Mouse (Mus musculus) ES-CJ7 (cell line): ENCODE data around the gene Gm11037.

ENCODE experiments used
- DNase-seq: peaks from one replicate; pipeline ENCODE4 v3.0.0; 2011; ENCODE audit warnings: low read depth, low spot score

Gm11037 gene

DNA sequence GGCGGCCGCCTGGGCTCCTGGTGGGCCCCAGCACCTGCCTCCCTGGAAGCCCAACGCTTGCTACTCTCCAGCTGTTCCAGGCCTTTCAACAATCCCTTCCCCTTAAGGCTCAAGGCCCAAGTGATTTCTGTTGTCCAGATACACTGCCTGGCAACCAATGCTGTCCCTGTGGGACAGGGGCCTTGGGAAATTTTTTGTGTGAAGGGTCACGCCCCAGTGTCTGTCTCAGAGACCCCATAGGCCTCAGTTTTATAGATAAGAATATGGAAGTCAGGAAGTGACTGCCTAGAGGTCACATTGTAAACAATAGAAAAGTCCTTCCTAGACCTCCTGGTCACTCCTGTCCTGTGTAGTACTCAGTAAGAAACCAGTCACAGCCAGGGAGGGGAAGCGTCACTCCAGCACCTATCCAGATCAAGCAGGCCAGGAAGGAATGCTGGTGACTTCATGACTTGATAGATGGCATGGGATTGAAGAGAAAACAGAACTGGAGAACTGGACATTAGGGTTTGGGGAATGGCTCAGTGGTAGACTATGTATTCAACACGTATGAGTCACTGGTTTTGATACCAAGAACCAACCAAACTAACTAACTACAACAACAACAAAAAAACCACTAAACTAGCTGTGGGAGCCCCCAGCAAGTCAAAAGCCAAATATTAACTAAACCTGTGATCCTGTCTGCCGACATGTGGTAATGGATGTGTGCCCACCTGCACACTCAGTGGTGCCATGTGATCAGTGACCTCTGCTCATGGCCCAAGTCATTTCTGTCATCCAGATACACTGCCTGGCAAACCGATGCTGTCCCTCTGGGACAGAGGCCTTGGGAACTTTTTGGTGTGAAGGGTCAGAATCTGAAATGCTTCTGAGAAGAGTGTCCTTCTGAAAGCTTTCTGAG lies 15.3 kb downstream of the Gm11037 start:
- DNase-seq, result no peak

GRCm38 (mm10) chr2:131149254-131149578 lies 15.9 kb downstream of the Gm11037 start:
- DNase-seq, result no peak

DNA sequence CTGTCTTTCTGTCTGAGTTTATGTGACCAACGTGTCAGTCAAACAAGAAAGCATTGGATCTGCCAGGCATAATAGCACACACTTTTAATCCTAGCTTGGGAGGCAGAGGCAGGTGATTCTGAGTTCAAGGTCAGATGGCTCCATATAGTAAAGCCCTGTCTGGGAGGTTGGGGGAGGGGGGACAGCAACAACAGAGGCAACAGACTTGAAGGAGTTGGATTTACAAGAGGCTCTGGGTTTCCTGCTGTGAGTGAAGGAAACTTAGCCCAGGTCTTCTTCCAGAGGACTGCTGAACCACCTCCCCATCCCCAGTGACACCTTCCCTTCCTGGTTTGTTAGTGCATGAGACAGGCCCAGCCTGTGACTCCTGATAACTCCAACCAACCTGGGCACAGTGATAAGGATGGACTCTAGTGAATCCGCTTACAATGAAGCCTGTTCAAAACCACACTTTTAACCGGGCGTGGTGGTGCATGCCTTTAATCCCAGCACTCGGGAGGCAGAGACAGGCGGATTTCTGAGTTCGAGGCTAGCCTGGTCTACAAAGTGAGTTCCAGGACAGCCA lies 19.0 kb downstream of the Gm11037 start:
- peak; percentile 94 for DNase-seq

DNA sequence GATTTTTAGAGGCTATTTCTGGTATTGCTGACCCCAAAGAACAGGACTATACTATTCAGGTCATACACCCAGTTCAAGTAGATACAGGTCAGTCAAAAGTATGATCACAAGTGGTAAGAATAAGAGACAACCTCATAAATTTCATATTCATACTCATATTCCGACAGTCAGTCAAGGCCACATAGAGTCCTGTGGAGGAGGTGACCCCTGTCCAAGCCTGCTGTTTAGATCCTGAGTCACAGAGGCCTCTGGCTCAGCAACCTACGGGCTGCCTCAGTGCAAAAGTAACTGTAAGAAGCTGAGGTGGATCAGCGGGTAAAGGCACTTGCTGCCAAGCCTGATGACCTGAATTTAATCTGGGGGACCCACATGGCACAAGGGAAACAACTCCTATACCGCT lies 20.7 kb downstream of the Gm11037 start:
- DNase-seq, result no peak

DNA sequence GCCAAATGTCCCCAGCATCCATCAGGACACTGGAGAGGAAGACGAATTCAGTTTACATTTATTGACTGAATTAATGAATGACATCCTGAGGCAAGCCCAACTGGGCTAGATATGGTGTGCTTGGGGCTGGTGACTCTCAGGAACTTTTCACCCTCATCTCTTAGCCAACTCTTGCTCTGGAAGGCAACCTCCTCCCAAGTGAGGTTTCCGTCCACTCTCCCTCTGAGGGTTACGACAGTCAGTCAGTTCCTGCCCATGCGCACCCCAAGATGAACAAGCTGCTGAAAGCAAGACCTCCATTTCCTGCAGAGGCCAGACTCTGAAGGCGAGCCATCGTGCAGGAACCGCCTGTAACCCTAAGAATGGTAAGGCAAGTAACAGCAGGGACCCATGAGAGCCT lies 23.7 kb downstream of the Gm11037 start:
- DNase-seq, result no peak

DNA sequence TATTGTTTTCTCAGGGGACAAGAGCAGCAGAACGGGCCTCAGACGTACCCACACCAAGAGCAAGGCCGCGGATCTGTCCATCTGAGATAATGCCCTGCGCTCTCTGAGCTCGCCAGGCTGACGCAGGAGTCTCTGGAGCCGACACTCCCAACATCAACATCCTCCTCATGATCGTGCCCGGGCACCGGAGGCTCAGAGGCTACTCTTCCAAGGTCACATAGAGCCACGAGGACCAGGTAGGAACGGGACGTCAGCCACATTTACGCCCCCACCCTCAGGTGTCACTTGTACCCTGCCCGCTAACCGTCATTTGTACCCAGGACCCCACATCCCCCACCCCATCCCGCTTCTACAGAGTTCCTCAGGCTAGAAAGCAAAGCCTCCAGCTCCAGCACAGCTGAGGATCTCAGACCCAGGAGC lies 26.2 kb downstream of the Gm11037 start:
- no peak for DNase-seq

DNA sequence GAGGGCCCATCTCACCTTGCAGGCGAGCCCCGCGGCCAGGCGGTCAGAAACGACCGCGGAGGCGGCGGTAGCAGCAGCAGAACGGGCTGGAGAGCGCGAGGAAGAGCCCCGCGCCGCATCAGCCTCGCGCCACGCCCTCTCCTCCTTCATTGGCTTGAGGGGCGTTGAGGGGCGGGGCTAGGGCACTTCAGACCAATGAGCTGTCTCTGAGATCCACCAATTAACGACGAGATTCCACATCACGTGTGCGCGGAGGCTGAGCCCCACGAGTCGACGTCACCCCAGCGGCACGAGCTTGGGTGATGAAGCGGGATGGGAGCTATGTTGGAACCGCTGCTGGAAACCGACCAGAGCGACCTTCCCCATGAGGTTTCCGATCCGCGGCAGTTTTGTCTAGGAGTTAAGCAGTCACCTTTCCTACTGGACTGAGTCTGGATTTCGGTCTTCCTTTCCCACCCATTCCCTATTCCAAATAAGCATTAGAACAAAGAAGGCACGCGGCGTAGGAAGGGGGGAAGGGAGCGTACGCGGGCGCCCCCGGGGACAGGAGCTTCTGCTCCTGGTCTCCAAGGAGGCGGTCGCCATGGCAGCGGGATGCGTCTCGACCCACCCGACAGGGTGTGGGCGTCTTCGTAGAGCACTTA lies 26.8 kb downstream of the Gm11037 start, which contains the start of gene 1700037H04Rik:
Gene 1700037H04Rik (minus strand): TSS at position 144 of the 644 bp plus-strand sequence.
- DNase-seq, result peak; percentile 100

DNA sequence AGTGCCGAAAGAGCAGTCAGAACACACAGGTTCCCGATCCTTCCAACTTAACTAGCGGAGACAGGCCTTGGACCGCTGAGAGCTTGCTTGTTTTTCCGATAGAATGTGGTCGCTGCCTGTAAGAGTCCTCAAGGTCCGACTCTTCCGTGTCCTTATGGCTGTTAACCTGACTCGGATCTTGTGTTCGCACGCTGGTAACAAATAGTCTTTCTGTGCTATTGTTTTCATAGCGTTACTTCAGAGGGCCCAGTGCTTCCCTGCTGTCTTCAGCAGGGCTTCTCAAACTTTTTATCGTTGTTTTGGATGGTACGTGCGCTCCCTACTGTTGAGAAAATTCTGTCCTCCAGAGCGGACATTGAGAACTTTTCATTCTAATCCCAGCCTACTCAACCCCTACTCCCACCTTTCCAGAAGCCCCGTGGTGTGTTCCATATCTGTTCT lies 27.4 kb downstream of the Gm11037 start:
- no peak for DNase-seq

DNA sequence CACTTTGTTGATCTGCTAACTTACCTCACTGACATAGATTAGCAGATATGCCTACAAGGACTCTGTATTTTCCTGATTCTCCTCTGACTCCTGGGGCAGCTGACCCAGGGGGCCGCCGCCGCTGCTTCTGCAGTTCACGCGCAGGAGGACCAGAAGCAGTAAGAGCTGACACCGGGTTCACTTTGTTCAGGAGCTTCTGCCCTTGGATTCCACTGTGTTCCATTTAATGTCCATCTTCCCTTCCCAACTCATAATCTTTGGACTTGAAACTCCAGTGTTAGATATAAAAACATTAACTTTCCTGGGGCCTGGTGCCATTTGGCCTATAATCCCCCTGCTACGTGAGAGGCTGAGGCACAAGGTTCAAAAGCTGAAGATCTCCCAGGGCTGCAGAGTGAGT lies 30.6 kb downstream of the Gm11037 start:
- DNase-seq, result no peak

- DNase-seq, result no peak
Observed at GRCm38 (mm10) chr2:131166172-131166571, 32.9 kb downstream of the Gm11037 start.

DNA sequence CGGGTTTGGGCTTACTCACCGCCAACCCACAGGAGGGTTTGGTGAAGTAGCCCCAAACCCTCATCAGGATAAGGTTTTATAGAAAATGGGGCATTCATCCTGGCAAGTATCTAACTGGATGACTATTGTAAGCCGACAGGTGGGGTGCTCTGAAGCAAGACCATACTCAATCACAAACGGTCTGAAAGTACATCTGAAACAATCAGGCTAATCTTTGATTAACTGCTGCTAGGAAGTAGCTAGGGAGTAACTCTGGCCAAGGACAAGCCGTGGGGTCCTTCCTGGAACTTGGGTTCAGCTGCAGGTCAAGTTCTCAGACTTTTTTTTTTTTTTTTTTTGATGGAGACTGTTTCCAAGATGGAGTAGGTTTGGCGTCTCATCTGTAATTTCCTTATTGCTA lies 34.7 kb downstream of the Gm11037 start:
- DNase-seq, result peak; percentile 68

DNA sequence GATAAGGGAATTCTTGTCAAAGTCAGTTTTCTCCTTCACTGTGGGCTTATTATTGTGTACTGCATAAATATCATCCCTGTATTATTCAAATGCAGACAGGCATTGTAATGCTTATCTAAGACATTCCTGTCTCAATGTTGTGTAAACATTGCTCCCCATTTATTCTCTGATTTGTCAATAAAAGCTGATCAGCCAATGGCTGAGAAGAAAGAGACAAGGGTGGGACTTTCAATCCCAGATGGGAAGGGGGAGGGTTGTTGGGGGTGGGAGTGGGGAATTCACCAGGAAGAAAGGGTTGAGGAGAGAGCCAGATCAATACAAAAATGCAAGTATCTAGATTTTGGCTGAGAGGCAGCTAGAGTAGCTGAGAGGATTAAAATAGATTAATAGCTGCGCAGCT lies 35.6 kb downstream of the Gm11037 start:
- DNase-seq, result peak; percentile 55

GRCm38 (mm10) chr2:131170936-131171335 lies 37.6 kb downstream of the Gm11037 start:
- DNase-seq, result peak; percentile 61

DNA sequence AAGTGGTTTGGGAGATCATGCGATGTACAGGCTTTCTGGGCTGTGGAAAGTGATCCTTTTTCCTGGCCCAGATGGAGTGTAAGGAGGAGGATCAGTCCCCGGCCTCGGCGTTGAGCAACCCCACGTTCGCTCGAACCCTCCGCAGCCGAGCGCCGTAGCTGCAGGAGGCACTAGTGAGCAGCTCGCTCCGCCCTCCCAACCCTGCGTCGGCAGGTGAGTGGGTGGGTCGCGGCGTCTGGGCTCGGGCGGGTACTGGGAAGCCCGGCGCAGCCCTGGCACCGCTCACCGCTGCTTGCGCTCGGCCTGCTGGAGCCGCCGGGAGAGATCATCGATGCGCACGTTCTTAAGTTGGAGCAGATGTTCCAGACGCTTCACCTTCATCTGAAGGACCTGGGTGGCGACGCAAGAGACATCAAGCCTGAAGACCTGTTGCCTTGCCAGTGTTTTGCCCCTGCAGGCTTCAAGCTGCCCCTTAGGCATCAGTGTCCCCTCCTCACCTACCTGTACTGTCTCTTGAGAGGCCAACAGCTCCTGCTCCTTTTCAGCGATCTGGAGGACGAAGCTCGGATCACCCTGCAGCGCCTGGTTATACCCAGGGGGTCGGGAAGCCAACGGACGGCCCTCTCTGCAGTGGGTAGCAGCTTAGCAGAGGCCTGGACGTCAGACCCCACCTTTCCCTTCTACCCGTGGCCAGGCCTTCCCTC lies 38.3 kb downstream of the Gm11037 start:
- peak; percentile 46 for DNase-seq

DNA sequence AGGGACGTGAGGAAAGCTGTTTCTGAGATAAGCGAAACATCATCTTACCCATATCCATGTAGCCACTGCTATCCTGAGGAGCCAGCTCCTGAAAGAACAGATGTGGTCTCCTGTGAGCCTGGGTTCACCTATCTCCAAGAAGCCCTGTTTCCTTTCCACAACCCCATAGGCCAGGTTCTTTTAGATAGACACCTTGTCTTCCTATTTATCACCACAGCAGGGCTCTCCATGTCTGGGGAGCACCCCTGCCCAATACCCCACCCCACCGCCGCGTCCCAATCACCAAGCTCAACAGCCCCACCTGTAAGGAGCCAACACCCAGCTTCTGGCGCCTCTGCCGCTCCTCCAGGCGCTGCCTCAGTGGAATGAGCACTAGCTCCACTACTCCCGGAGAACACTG lies 39.0 kb downstream of the Gm11037 start:
- DNase-seq, result no peak

DNA sequence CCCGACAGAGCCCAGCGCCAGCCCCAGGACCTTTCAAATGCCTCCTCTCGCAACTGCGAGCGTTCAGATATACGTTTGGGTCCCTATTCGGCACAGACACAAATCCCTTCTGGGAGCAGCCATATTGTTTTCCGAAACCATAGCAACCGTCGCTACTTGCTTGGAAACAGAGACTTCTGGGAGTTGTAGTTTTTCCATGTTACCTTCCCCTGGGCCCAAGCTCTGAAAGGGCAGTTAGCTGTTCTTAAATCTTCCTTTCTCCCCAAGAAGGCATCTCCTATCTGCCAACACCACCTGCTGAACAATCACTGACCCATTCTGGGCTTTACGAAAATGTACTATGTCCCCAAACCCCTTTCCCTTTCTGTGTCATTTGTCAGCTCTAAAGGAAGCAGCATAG lies 41.4 kb downstream of the Gm11037 start:
- DNase-seq, result peak; percentile 77

GRCm38 (mm10) chr2:131175286-131175944 lies 42.1 kb downstream of the Gm11037 start:
- peak; percentile 78 for DNase-seq

- DNase-seq, result no peak
Observed at GRCm38 (mm10) chr2:131175945-131176309, 42.6 kb downstream of the Gm11037 start.

DNA sequence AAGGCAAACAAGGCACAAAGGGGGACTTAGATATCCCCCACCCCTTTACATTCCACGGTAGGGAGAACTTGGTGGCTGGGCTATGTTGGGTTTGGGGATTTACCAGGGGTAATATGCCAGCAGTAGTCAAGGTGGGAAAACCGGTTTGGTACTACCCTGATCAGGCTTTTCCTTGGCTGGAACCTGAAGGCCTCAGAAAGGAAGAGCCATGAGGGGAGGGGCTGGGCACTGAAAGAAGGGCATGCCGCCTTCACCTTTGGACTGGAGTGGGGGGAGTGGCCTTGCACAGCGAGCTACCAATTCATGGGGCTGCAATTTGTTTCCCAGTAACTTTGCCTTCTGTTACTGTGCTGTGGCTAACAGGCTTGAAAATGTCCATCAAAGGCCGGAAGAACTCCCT lies 43.2 kb downstream of the Gm11037 start:
- DNase-seq, result peak; percentile 37

DNA sequence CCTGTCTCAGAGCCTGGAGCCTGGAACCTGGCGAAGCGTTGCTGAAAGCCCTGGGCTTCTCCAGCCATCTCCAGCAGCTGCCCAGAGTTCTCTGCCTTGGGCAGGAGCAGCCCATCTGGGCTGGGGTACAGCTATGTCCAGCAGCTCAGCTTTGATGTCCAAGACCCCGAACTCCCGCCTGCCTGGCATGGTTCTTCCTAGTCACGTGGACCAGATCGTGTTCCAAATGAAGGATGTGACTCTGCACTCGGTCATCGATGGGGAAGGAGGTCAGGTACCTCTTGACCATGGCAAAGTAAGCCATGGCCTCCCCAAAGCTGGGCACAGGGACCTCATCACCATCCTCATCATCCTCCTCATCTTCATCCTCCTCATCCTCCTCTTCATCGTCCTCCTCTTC lies 44.6 kb downstream of the Gm11037 start:
- DNase-seq, result no peak

DNA sequence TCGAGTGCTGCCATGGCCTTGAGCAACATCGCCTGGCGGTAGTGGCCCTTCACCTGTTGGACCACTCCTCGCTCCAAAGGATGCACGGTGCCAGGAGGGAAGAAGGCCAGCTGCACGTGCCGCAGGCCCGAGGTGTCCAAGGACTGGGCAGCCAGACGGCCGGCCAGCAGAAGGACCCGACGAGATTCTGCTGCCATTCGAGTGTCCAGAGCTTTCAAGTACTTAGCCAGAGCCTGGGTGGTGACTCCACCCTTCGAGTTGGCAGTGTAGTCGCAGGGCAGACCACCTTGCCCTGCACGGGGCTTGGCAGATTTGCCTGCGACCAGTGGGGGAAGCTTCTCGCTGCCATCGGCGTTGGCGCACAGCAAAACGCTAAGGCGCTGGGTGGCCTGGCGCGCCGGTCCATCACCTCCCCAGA lies 45.5 kb downstream of the Gm11037 start:
- DNase-seq, result no peak
